Mouse (Mus musculus): ENCODE results near the gene Ddx18.

GRCm38 (mm10) chr1:121540361-121540760, 27.4 kb downstream of the Ddx18 start:
- TF ChIP-seq CTCF (IDR thresholded peaks at IDR 0.05; ENCODE audit: control insufficient read depth, insufficient read depth, insufficient read length) (no peak), CEBPB (IDR thresholded peaks at IDR 0.05; ENCODE audit: low read depth) (no peak)

All from C2C12 (cell line).